ENCODE assay signal across 8 mouse cellular contexts in the genomic region with DNA sequence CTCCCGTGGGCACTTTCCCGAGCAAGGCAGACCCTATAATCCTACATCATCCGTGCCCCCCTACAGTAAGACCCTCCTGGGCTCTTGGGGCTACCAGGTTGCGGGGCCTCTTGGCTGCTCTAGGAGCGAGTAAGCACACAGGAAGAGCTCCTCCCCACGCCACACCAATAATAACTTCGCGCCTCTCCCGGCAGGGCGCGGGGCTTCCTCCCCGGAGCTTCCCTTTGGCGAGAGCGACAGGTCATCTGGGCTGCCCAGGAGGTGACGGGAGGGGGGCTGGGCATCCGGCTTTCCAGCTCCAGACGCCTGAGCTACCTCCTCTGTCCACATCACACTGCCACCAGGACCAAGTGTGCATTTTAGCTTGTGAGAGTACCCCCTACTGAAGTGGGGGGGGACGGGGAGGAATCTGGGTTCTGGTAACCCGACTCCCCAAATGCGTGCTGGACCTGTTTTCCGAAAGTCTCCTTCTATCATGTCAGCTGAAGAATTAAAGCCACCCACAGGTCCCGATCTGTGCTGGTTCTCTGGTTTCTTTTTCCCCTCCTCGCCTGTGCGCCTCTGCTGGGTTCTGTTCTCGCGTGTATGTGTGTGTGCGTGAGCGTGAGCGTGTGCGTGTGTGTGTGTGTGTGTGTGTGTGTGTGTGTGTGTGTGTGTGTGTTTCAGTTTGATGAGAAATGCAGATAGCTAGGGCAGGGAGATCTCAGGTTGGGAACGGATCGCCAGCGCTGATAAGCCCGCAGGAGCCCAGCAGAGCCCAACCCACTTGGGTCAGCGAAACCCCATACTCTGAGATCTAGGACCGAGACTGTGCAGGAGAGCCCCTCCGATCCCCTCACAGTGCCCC. TPM values are rescaled to one million over a fixed set of nuclear protein-coding genes. Genes with fewer than 3 reads are reported as not detected.
DNase-seq lines count a peak whose midpoint lies in the region; ATAC-seq and TF ChIP-seq lines count a peak whose summit lies in the region.

No protein-coding gene starts in this region.

- no peaks in the 10 kb centered on the region for H3K36me3 ChIP-seq in testis, adult 2 months (ENCODE audit: control insufficient read depth, insufficient read depth, low read length)
- no peaks in the 10 kb centered on the region for H3K36me3 ChIP-seq in forebrain, embryonic 10.5 days (replicated peaks)
- no peaks in the 10 kb centered on the region for H3K36me3 ChIP-seq in lung, embryonic 15.5 days

- DNase-seq in testis, postnatal 14 days (ENCODE audit: low spot score): no peak
- DNase-seq in forebrain, embryonic 10.5 days (ENCODE audit: extremely low spot score, low spot score): peak; percentile 40
- DNase-seq in heart, postnatal 10 days: peak; percentile 85 to 87
- peak; percentile 85 to 86 for DNase-seq in kidney, postnatal 36 days
- DNase-seq in right cerebral cortex, adult 18-20 months: peak; percentile 56

- no peaks in the 10 kb centered on the region for H3K27me3 ChIP-seq in testis, adult 2 months (ENCODE audit: control insufficient read depth, insufficient read depth, low read length)
- H3K27me3 ChIP-seq in forebrain, embryonic 10.5 days (ENCODE audit: poor library complexity, severe bottlenecking): peaks cover 76% of the 10 kb centered on the region
- H3K27me3 ChIP-seq in lung, embryonic 15.5 days: no peaks in the 10 kb centered on the region

- peak overlapping the region; percentile 57 for H3K4me3 ChIP-seq in testis, adult 2 months (ENCODE audit: control insufficient read depth, low read depth, low read length)
- H3K4me3 ChIP-seq in forebrain, embryonic 10.5 days: peak overlapping the region; percentile 69
- H3K4me3 ChIP-seq in lung, embryonic 15.5 days: peak overlapping the region; percentile 74

- WGBS in forebrain, embryonic 10.5 days: under 1% methylated on average over 37 of the region's 37 CpGs
- under 1% methylated on average over 33 of the region's 37 CpGs for WGBS in lung, embryonic 15.5 days

- intact Hi-C loops in heart, postnatal 10 days (cut with DNase I): loop anchor here (2.0 kb wide), 2 partner anchors 13 to 29 kb away; no protein-coding TSS in a partner anchor

- H3K27ac ChIP-seq in testis, adult 2 months (ENCODE audit: control insufficient read depth, insufficient read depth, low read depth, low read length): no peak overlapping the region
- H3K27ac ChIP-seq in forebrain, embryonic 10.5 days: peak overlapping the region; percentile 84
- peak overlapping the region; percentile 60 for H3K27ac ChIP-seq in lung, embryonic 15.5 days

- peak overlapping the region; percentile 99 for H3K4me2 ChIP-seq in lung, embryonic 15.5 days

- H3K9ac ChIP-seq in lung, embryonic 15.5 days: peak overlapping the region; percentile 66

- no peak for TF ChIP-seq POLR2A in testis, adult 2 months (IDR thresholded peaks at IDR 0.05; ENCODE audit: control insufficient read depth, low read depth, low read length)

- TF ChIP-seq CTCF in testis, adult 2 months (IDR thresholded peaks at IDR 0.05; ENCODE audit: control insufficient read depth, insufficient read depth, insufficient replicate concordance, low read depth, low read length): no peak

- H3K9me3 ChIP-seq in forebrain, embryonic 10.5 days: no peaks in the 10 kb centered on the region
- H3K9me3 ChIP-seq in lung, embryonic 15.5 days: no peaks in the 10 kb centered on the region

- H3K4me1 ChIP-seq in testis, adult 2 months (ENCODE audit: control insufficient read depth, insufficient read depth, low read length): peaks cover 36% of the 10 kb centered on the region
- peaks cover 72% of the 10 kb centered on the region for H3K4me1 ChIP-seq in forebrain, embryonic 10.5 days
- H3K4me1 ChIP-seq in lung, embryonic 15.5 days: peaks cover 42% of the 10 kb centered on the region

- no peak for ATAC-seq in lung, embryonic 15.5 days (ENCODE audit: borderline replicate concordance, extremely low read depth, low FRiP score, low TSS enrichment)
- ATAC-seq in monocyte, adult 5-6 weeks (replicated peaks; ENCODE audit: insufficient number of reproducible peaks, low FRiP score, low TSS enrichment, poor library complexity, severe bottlenecking): no peak

RNA-seq across cellular contexts. Expression of a gene that starts 1.6 kb away (rescaled TPM):
- polyA plus RNA-seq in testis, adult 2 months (2012; rRNA removed): 35.2 and 35.7 TPM in 2 replicates
- polyA plus RNA-seq in forebrain, embryonic 10.5 days (2016; fragmentation: Nextera tagmentation; extraction: Ambion mirVana): 0.82 and 0.88 TPM in 2 replicates
- 10 to 100 TPM; 35.3 to 38.0 TPM for total RNA-seq in heart, postnatal 10 days (2021)
- polyA plus RNA-seq in lung, embryonic 15.5 days (2015; fragmentation: Nextera tagmentation; extraction: Ambion mirVana): 1.3 and 1.6 TPM in 2 replicates
- total RNA-seq in monocyte, adult 5-6 weeks (2017): 7.9 to 23.3 TPM (median 10.3 TPM) in 3 replicates

Comparison
In these comparisons a context has a peak if more than half of its experiments do, and no peak if none do; other contexts are left out.
1. RNA of a gene that starts 1.6 kb away (polyA plus RNA-seq): 35.2 to 35.7 TPM in testis, adult 2 months; 1.3 to 1.6 TPM in lung, embryonic 15.5 days and 0.82 to 0.88 TPM in forebrain, embryonic 10.5 days; every median in the first group is over 10 times any median in the second.
2. Peak in every context shown above with its lines, with median percentiles within 50 percentile points of each other: H3K4me3 ChIP-seq.